Mouse (Mus musculus): Measurements from ENCODE around the gene 1810062G17Rik.

Gene 1810062G17Rik

DNA sequence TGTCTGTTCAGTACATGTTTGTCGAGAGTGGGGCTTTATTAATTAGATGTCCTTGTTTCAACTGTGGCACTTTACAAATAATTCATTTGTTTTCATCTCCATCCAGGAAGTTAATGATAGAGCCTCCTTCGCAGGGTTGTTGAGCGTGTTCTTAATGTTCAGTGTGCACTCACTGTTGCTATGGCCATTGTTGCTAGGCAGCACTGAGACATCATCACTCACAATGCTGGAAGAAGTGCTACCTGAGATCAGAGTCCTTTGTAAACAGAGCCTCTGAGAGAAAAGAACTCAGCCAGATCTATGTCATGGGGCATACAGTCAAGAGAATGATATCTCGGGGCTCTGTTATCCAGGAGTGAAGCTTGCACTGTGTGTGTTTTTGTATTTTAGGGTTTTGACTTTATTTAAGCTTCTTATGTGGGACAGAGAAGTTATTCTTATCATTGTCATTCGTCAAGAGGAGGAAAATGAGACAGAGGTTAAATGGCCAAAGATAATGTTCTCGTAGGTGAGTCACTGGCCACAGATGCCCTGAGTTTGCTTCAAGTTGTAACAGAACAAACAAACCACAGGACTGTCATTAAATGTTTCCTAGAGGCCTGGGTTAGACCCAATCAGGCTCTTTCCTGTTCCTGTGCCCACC lies 18.0 kb downstream of the 1810062G17Rik start:
- ChIA-PET POLR2A (no interaction called here), CTCF (no interaction called here)

- POLR2A ChIA-PET = interaction anchor here in 2 of 4 experiments (0.6 to 1.3 kb wide), 2 partner anchors 344 to 565 kb away, joined by 3 read pairs; partner anchors contain the start of gene D3Ertd254e (in 1 of the 2)
- CTCF ChIA-PET = interaction anchor here (0.6 to 3.5 kb wide), 33 partner anchors 8 to 522 kb away, joined by 3 to 16 read pairs (median 4); partner anchors contain the start of genes 1810062G17Rik (in 2 of the 4), Anxa5 (in 2 of the 4), D3Ertd254e (in 2 of the 4) and Bbs7 (in 1 of the 4)
Measured at GRCm38 (mm10) chr3:36494613-36495012, 18.9 kb downstream of the 1810062G17Rik start.

DNA sequence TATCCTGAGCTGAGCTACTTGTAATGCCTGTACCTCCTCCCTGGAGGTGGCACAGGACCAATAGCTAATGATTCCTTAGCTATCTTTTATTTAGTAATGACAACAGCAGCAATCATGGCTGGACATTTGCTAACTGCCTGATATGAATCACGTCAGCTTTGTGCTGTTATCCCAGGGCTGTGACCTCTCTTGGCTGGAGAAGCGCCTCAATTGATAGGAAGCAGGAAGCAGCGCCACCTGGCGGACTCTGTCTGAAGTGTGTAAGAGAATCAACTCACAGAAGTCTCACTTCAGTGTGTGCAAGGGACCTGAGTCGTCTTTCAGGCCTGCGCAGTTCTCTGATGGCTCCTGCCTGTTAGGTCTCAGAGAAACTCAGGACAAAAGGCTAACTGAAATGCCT lies 19.7 kb downstream of the 1810062G17Rik start:
- ChIA-PET POLR2A (interaction anchor here in 2 of 4 experiments (0.6 to 1.3 kb wide), 2 partner anchors 287 to 345 kb away, joined by 3 to 5 read pairs; partner anchors contain the start of gene D3Ertd254e (in 1 of the 2)), CTCF (interaction anchor here (0.5 to 3.5 kb wide), 56 partner anchors 9 to 733 kb away, joined by 3 to 16 read pairs (median 4); partner anchors contain the start of genes Gm11549 (in 3 of the 4), 1810062G17Rik (in 2 of the 4), Anxa5 (in 2 of the 4) and D3Ertd254e (in 2 of the 4))

GRCm38 (mm10) chr3:36496273-36496672 lies 20.5 kb downstream of the 1810062G17Rik start:
- POLR2A ChIA-PET = no interaction called here
- CTCF ChIA-PET = interaction anchor here (0.6 to 3.5 kb wide), 45 partner anchors 10 to 1074 kb away, joined by 3 to 20 read pairs (median 4); partner anchors contain the start of genes 1810062G17Rik (in 3 of the 4), Anxa5 (in 3 of the 4), Gm11549 (in 2 of the 4) and Ccna2 (in 1 of the 4)

DNA sequence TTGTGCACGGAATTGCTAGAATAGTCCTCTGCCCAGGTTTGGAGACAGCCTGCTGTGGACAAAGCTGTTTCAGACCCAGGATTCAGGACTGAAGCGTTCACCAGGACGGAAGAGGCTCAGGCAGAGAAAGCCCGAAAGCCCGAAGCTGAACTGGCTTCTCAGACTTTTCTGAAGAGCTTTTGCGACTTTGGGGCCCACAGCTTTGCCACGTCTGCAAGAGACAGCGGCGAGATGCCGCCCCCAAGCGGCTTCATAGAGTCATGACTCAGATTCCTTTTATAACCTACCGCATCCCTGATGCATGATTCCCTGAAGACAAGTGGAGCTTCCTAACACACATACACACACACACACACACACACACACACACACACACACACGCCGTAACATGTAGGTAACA lies 21.0 kb downstream of the 1810062G17Rik start:
- POLR2A ChIA-PET = interaction anchor here in 3 of 4 experiments (0.5 to 1.0 kb wide), 3 partner anchors 25 to 707 kb away, joined by 3 to 4 read pairs (median 3); partner anchors contain the start of gene Gm11549 (in 1 of the 3)
- CTCF ChIA-PET = interaction anchor here (0.6 to 3.5 kb wide), 48 partner anchors 10 to 1073 kb away, joined by 3 to 20 read pairs (median 4); partner anchors contain the start of genes 1810062G17Rik (in 2 of the 4), Anxa5 (in 2 of the 4), Ccna2 (in 2 of the 4) and Gm11549 (in 2 of the 4)

DNA sequence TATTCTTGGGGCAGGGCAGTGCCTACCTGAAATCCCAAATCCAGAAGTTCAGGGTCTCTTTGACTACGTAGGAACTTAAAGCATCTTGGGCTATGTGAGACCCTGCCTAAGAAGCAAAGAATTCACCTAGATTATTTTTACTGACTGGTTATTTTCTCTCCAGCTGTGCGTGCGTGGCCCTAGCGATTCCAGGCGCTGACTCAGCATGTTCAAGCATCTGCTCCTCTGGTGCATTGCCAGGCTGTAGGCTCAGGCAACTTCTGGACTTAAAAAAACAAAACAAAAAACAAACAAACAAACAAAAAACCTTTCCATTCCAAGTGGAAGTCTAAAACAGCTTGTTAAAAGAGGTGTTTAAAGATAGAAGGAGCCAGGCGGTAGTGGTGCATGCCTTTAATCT lies 22.5 kb downstream of the 1810062G17Rik start:
- ChIA-PET CTCF (no interaction called here), POLR2A (no interaction called here)

DNA sequence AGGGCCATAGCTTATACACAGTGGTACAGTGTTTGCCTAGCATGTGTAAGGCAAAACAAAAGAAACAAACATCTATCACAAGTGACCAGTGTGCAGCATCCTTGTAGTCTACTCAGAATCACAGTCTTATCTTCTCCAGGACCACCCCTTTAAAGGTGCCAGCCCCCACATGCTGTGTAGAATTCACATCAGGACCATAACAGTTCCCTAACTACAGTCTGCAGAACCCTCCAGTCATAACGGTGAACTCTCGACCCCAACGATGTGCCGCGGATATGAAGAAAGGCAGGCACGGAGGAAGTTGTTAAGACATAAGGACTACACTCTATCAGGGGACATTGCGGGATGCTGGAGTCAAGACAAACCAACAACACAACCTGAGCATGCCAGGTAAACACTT lies 23.7 kb downstream of the 1810062G17Rik start:
- CTCF ChIA-PET = no interaction called here
- POLR2A ChIA-PET = no interaction called here

- POLR2A ChIA-PET = no interaction called here
- CTCF ChIA-PET = interaction anchor here in 2 of 4 experiments (0.8 to 1.4 kb wide), 2 partner anchors 64 to 170 kb away, joined by 3 to 4 read pairs; no protein-coding TSS in a partner anchor
Measured at GRCm38 (mm10) chr3:36500976-36501375, 25.2 kb downstream of the 1810062G17Rik start.

- CTCF ChIA-PET = interaction anchor here in 1 of 4 experiments (0.8 kb wide), 1 partner anchor 64 kb away, joined by 3 read pairs; no protein-coding TSS in a partner anchor
- POLR2A ChIA-PET = no interaction called here
Measured at GRCm38 (mm10) chr3:36501546-36501945, 25.8 kb downstream of the 1810062G17Rik start.

DNA sequence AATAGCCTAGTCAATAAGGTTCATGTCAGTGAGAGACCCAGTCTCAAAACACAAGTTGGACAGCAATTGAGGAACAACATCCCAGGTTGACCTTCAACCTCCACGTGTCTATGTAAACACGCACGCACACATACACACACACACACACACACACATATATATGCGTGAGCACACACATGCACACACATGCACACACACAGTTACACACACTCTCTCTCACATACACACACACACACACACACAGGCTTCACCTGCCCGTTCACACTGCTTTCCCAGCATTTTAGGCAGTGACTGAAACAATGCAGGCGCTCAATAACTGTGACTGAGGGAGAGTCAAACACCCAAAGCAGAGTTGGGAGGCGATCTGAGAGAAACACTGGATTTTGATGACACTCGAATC lies 29.6 kb downstream of the 1810062G17Rik start:
- POLR2A ChIA-PET = interaction anchor here in 1 of 4 experiments (1.1 kb wide), 1 partner anchor 40 kb away, joined by 3 read pairs; no protein-coding TSS in a partner anchor

GRCm38 (mm10) chr3:36505809-36506735 lies 30.3 kb downstream of the 1810062G17Rik start:
- POLR2A ChIA-PET = interaction anchor here in 1 of 4 experiments (1.1 kb wide), 1 partner anchor 41 kb away, joined by 3 read pairs; no protein-coding TSS in a partner anchor
- CTCF ChIA-PET = interaction anchor here in 3 of 4 experiments (0.7 to 1.5 kb wide), 5 partner anchors 9 to 906 kb away, joined by 3 to 5 read pairs (median 4); no protein-coding TSS in a partner anchor

More for the DNA sequence above, 29.6 kb downstream of the 1810062G17Rik start:
- CTCF ChIA-PET = interaction anchor here in 3 of 4 experiments (0.7 to 1.7 kb wide), 3 partner anchors 10 to 115 kb away, joined by 3 to 5 read pairs (median 3); no protein-coding TSS in a partner anchor

- POLR2A ChIA-PET = no interaction called here
- CTCF ChIA-PET = interaction anchor here in 1 of 4 experiments (1.1 kb wide), 1 partner anchor 14 kb away, joined by 3 read pairs; no protein-coding TSS in a partner anchor
Measured at GRCm38 (mm10) chr3:36511491-36511890, 35.8 kb downstream of the 1810062G17Rik start.

DNA sequence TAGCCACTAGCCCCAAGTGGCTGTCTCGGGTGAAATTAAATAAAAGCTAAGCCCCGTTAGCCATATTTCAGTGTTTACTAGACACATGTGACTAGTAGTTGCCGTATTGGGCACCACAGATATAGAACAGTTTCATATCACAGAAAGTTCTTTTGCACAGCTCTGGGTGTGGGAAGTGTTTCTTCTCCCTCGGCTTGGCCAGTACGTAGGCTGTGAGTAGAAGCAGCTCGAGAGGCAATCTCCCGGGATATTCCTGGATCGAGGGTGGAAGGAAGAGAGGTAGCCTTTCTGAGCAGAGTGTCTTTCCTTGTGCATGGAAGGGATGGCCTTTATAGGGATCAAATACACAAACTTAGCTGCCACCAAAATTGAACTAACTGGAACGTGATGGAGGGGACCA lies 40.5 kb downstream of the 1810062G17Rik start:
- ChIA-PET POLR2A (interaction anchor here in 1 of 4 experiments (0.6 kb wide), 1 partner anchor 38 kb away, joined by 3 read pairs; no protein-coding TSS in a partner anchor), CTCF (no interaction called here)

GRCm38 (mm10) chr3:36521073-36522060 lies 45.6 kb downstream of the 1810062G17Rik start, which contains the start of gene Gm11549:
Gene Gm11549 (minus strand): TSS chr3:36521813.
- POLR2A ChIA-PET = interaction anchor here in 3 of 4 experiments (0.6 to 1.7 kb wide), 11 partner anchors 11 to 587 kb away, joined by 3 to 7 read pairs (median 3); partner anchors contain the start of gene D3Ertd254e (in 1 of the 3)
- CTCF ChIA-PET = interaction anchor here (0.6 to 2.7 kb wide), 10 partner anchors 16 to 165 kb away, joined by 3 to 14 read pairs (median 4); no protein-coding TSS in a partner anchor

- ChIA-PET CTCF (interaction anchor here (0.7 to 2.7 kb wide), 7 partner anchors 10 to 266 kb away, joined by 3 to 14 read pairs (median 3); no protein-coding TSS in a partner anchor), POLR2A (interaction anchor here in 3 of 4 experiments (0.6 to 1.5 kb wide), 6 partner anchors 11 to 588 kb away, joined by 3 to 5 read pairs (median 3); no protein-coding TSS in a partner anchor)
Measured at GRCm38 (mm10) chr3:36522137-36522536, 46.4 kb downstream of the 1810062G17Rik start.

GRCm38 (mm10) chr3:36524466-36524865 lies 48.7 kb downstream of the 1810062G17Rik start:
- ChIA-PET CTCF (no interaction called here), POLR2A (interaction anchor here in 1 of 4 experiments (0.9 kb wide), 1 partner anchor 43 kb away, joined by 3 read pairs; no protein-coding TSS in a partner anchor)

DNA sequence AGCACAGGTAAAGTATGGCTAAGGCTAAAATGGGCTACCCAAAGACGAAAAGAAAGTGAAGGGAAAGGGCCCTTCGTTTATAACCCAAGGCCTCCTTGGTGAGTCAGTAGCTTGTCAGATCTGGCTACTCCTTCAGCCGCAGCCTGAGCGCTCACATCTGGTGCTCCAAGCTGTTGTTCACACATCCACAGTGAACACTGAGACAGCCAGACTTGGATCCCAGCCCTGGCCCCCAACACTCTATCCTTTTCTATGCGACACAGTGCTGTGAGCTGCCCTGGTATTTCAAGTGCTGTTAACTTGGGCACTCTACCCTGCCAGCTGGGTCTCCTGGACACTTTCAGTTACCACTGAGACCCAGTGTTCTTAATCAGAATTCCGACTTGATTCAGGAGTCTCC lies 54.6 kb downstream of the 1810062G17Rik start:
- CTCF ChIA-PET = no interaction called here

More for the DNA sequence above, 54.6 kb downstream of the 1810062G17Rik start:
- POLR2A ChIA-PET = interaction anchor here in 1 of 4 experiments (0.6 kb wide), 1 partner anchor 8 kb away, joined by 8 read pairs; no protein-coding TSS in a partner anchor
